Mouse (Mus musculus): Measurements from ENCODE around the gene Pwwp2b. TPM values are rescaled to one million over a fixed set of nuclear protein-coding genes. Genes with fewer than 3 reads are reported as not detected.

Pwwp2b gene
- polyA plus RNA-seq, 1 experiment from 2014 or later: 4.9 TPM

DNA sequence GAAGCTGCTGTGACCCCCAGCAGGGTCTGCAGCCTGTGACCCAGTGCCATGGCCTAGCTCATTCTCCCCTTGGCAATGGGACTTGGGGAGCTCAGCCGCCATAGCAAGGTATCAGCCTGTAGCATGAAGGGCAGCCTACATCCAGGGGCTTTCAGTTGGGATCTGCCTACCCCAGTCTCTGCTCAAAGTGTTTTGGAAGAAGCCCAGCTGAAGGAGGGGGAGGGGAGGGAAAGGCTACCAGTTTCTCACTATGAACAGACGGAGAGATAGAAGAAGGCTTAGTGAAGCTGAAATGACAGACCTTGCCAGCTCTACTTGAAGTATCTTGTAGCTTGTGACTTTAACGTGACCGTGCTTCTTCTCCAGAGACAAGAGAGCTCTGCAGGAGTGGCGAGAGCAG is 18.4 kb upstream of the Pwwp2b start:
- WGBS: 86% methylated on average over 5 of the region's 5 CpGs
- Histone ChIP-seq H3K4me1 (replicated peaks) (peaks cover 10% of the 10 kb centered on the region), H3K4me3 (no peak overlapping the region), H3K9ac (no peak overlapping the region), H3K27me3 (no peaks in the 10 kb centered on the region), H3K27ac (no peak overlapping the region), H3K4me2 (no peak overlapping the region), H3K9me3 (no peaks in the 10 kb centered on the region), H3K36me3 (no peaks in the 10 kb centered on the region)
- ATAC-seq (ENCODE audit: low FRiP score): no peak

GRCm38 (mm10) chr7:139230241-139230640 is 18.0 kb upstream of the Pwwp2b start:
- ATAC-seq (ENCODE audit: low FRiP score): no peak
- no peak overlapping the region for H3K4me2 ChIP-seq
- peaks cover 14% of the 10 kb centered on the region for H3K4me1 ChIP-seq (replicated peaks)
- no peak overlapping the region for H3K9ac ChIP-seq
- no peaks in the 10 kb centered on the region for H3K36me3 ChIP-seq
- no peaks in the 10 kb centered on the region for H3K9me3 ChIP-seq
- no peak overlapping the region for H3K4me3 ChIP-seq
- H3K27me3 ChIP-seq: no peaks in the 10 kb centered on the region
- 82% methylated on average over 12 of the region's 12 CpGs for WGBS
- H3K27ac ChIP-seq: no peak overlapping the region

DNA sequence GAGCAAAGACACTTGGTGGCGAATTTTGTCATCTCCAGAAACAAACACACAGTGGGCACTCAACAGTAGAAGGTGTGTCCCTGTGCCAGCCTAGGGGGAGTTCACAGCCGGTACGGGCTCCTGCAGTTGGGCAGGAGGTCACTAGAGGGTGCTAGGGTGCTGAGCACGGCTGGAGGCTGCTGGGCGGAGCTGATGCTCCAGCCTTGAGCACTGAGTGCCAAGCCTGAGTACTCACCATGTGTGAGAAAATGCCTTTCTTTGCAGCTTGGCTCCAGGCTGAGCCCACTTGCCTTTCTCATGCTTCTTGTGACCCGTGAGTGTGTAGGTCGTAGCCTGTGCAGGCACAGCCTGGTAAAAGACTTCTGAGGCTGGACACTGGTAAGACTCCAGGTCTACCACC is 14.6 kb upstream of the Pwwp2b start:
- H3K27ac ChIP-seq: no peak overlapping the region; the same call in 1 of the 2 replicates
- H3K9ac ChIP-seq: no peak overlapping the region
- peaks cover 12% of the 10 kb centered on the region; the same call in 1 of the 2 replicates for H3K27me3 ChIP-seq
- no peaks in the 10 kb centered on the region for H3K36me3 ChIP-seq
- H3K4me1 ChIP-seq (replicated peaks): peaks cover 16% of the 10 kb centered on the region
- 3% methylated on average over 7 of the region's 7 CpGs for WGBS
- H3K9me3 ChIP-seq: no peaks in the 10 kb centered on the region
- ATAC-seq (ENCODE audit: low FRiP score): peak; percentile 86
- no peak overlapping the region for H3K4me2 ChIP-seq
- no peak overlapping the region for H3K4me3 ChIP-seq

GRCm38 (mm10) chr7:139234426-139235188 is 13.7 kb upstream of the Pwwp2b start:
- Histone ChIP-seq H3K27ac (0 out of 2 replicates have a peak overlapping the region, but pooled peaks have one; percentile 30), H3K4me1 (replicated peaks) (peaks cover 16% of the 10 kb centered on the region), H3K9me3 (no peaks in the 10 kb centered on the region), H3K9ac (0 out of 2 replicates have a peak overlapping the region, but pooled peaks have one; percentile 39), H3K27me3 (peaks cover 16% of the 10 kb centered on the region; the same call in 1 of the 2 replicates), H3K4me3 (no peak overlapping the region), H3K36me3 (no peaks in the 10 kb centered on the region), H3K4me2 (peak overlapping the region; percentile 36)
- WGBS: 13% methylated on average over 18 of the region's 18 CpGs
- peak; percentile 32; the same call in 1 of the 2 replicates for ATAC-seq (ENCODE audit: low FRiP score)

GRCm38 (mm10) chr7:139235651-139236358 is 12.5 kb upstream of the Pwwp2b start:
- Histone ChIP-seq H3K4me2 (no peak overlapping the region), H3K9me3 (no peaks in the 10 kb centered on the region), H3K27me3 (peaks cover 16% of the 10 kb centered on the region; the same call in 1 of the 2 replicates), H3K4me3 (no peak overlapping the region), H3K9ac (no peak overlapping the region), H3K4me1 (replicated peaks) (peaks cover 16% of the 10 kb centered on the region), H3K27ac (no peak overlapping the region), H3K36me3 (no peaks in the 10 kb centered on the region)
- WGBS: 82% methylated on average over 12 of the region's 12 CpGs
- ATAC-seq (ENCODE audit: low FRiP score): no peak

DNA sequence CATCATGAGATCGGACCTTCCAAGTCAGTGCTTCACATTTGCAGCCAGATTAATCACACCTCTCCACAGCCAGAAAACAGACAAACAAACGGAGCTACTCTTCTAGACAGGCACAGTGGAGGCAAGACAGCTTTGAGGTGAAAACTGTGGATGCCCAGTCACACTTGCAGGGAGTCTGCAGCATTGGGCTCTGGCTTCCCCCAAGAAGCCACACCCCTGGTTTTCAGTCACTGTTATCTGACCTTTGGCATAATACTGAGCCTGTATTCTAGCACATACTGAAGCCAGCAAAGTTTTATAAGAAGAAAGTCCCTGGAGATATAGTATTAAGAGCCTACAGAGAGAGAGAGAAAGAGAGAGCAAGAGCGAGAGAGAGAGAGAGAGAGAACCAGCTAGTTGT is 8.8 kb upstream of the Pwwp2b start:
- Histone ChIP-seq H3K4me2 (no peak overlapping the region), H3K4me1 (replicated peaks) (peaks cover 9% of the 10 kb centered on the region), H3K9me3 (no peaks in the 10 kb centered on the region), H3K9ac (no peak overlapping the region), H3K27ac (no peak overlapping the region), H3K27me3 (peaks cover 28% of the 10 kb centered on the region), H3K36me3 (no peaks in the 10 kb centered on the region), H3K4me3 (no peak overlapping the region)
- 86% methylated on average over 3 of the region's 3 CpGs for WGBS
- no peak for ATAC-seq (ENCODE audit: low FRiP score)

- no peak overlapping the region for H3K4me3 ChIP-seq
- no peak overlapping the region for H3K4me2 ChIP-seq
- H3K36me3 ChIP-seq: no peaks in the 10 kb centered on the region
- no peak for ATAC-seq (ENCODE audit: low FRiP score)
- H3K9ac ChIP-seq: no peak overlapping the region
- no peak overlapping the region for H3K27ac ChIP-seq
- H3K27me3 ChIP-seq: peaks cover 56% of the 10 kb centered on the region
- WGBS: 76% methylated on average over 5 of the region's 5 CpGs
- peaks cover 39% of the 10 kb centered on the region for H3K4me1 ChIP-seq (replicated peaks)
- no peaks in the 10 kb centered on the region for H3K9me3 ChIP-seq
These were observed 2.2 kb upstream of the Pwwp2b start for GRCm38 (mm10) chr7:139246086-139246485.

GRCm38 (mm10) chr7:139246931-139247880 is 1.1 kb upstream of the Pwwp2b start:
- Histone ChIP-seq H3K4me2 (peak overlapping the region; percentile 93), H3K27ac (peak overlapping the region; percentile 73; the same call in 1 of the 2 replicates), H3K27me3 (peaks cover 56% of the 10 kb centered on the region), H3K4me1 (replicated peaks) (peaks cover 50% of the 10 kb centered on the region), H3K36me3 (no peaks in the 10 kb centered on the region), H3K9me3 (no peaks in the 10 kb centered on the region), H3K4me3 (peak overlapping the region; percentile 55), H3K9ac (peak overlapping the region; percentile 84)
- ATAC-seq (ENCODE audit: low FRiP score): peak; percentile 44
- 3% methylated on average over 38 of the region's 38 CpGs for WGBS

DNA sequence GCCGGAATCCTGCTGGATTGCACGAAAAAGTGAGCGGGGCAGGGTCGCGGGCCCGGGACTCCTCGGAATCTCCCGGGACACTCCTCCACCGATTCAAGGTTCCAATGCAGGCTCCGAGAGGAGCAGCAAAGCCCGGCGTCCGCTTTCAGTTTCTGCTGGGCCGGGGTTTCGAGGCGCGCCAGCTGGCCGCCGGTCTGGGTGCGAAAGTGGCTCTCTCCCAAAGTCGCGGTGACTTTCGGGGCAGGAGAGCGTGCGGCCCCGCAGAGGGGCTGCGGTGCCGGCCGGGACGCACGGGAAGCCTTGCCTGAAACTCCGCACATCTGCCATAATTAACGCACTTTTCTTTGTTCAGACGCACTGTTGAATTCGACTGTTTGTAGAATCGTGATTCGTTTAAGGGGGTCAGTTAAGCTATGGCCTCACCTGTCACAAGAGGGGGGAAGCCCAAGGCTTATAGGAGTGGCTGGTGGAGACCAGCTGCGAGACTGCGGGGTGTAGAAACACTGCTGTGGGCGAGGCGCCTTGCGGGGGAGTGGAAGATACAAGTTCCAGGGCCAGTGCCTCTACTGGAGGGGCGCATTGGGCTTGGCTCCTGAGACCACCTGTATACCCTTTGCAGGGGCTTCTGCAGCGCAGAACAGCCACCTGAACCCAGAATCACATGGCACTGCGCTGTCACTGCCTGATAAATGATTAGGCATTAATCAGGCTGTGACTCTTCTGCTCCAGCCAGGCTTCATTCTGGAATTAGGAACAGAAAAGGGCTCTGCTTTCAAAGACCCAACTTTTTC is 528 bp downstream of the Pwwp2b start:
- no peaks in the 10 kb centered on the region for H3K9me3 ChIP-seq
- H3K9ac ChIP-seq: peak overlapping the region; percentile 84
- H3K4me1 ChIP-seq (replicated peaks): peaks cover 61% of the 10 kb centered on the region
- peak overlapping the region; percentile 55 for H3K4me3 ChIP-seq
- H3K27me3 ChIP-seq: peaks cover 47% of the 10 kb centered on the region
- no peaks in the 10 kb centered on the region for H3K36me3 ChIP-seq
- peak overlapping the region; percentile 93 for H3K4me2 ChIP-seq
- ATAC-seq (ENCODE audit: low FRiP score): peak; percentile 34; the same call in 1 of the 2 replicates
- WGBS: 1% methylated on average over 45 of the region's 45 CpGs
- H3K27ac ChIP-seq: peak overlapping the region; percentile 73

- 35% methylated on average over 7 of the region's 7 CpGs for WGBS
- peak overlapping the region; percentile 84 for H3K9ac ChIP-seq
- no peak overlapping the region; the same call in 1 of the 2 replicates for H3K27ac ChIP-seq
- H3K9me3 ChIP-seq: no peaks in the 10 kb centered on the region
- H3K27me3 ChIP-seq: peaks cover 43% of the 10 kb centered on the region
- peaks cover 61% of the 10 kb centered on the region for H3K4me1 ChIP-seq (replicated peaks)
- H3K4me3 ChIP-seq: peak overlapping the region; percentile 55
- no peaks in the 10 kb centered on the region for H3K36me3 ChIP-seq
- peak overlapping the region; percentile 93 for H3K4me2 ChIP-seq
- no peak for ATAC-seq (ENCODE audit: low FRiP score)
These were observed 1.3 kb downstream of the Pwwp2b start for GRCm38 (mm10) chr7:139249406-139250210.
